Mouse (Mus musculus): ENCODE measurements at regions not wholly inside any gene's neighbourhood (a gene's known extent, or its start where the extent isn't known, plus 50 kb on each side); places are given as distances from the start of the nearest gene placed in this dataset.

GRCm38 (mm10) chr14:58273693-58274419 lies 203.5 kb downstream of the Fgf9 start:
- TF ChIP-seq CTCF (IDR thresholded peaks at IDR 0.05; ENCODE audit: control insufficient read depth, insufficient read depth, insufficient read length) (no peak), CEBPB (IDR thresholded peaks at IDR 0.05; ENCODE audit: low read depth) (no peak)

Data from C2C12 (cell line).